Mouse (Mus musculus): ENCODE data around the gene Myb. TPM values are rescaled to one million over a fixed set of nuclear protein-coding genes. Genes with fewer than 3 reads are reported as not detected.

Myb gene
- polyA plus RNA-seq, 1 experiment: 10.4 TPM

DNA sequence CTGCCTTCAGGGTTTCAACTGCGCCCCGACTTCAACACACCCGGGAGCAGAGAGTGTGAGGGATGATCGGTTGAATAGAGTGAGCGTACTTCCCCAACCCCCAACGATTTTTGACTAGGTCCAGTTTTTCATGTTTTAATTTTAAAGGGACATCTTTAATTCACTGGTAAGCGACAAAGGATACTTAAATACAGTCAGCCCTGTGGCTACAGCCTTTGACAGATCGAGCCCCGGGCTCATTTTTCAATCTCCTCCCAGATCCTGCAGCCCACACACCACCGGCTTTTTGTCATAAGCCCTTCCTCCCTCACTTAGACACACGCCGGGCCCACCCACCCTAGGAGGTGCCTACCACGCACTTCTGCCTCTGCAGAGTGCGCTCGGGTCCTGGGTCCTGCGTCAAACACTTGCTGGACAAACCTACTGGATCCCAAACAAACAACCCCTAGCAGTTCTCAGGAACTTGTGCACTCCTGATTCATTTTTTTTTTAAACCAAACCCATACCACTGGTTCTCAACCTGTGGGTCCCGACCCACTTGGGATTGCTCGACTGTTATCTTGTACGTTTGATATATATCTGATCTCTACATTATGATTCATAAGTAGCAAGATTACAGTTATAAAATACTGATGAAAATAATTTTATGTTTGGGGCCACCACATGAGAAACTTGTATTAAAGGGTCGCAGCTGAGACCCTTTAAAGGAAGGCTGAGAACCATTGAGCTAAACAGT lies 743 bp upstream of the Myb start:
- Histone ChIP-seq H3K27ac (ENCODE audit: insufficient read depth, low read length) (0 out of 2 replicates have a peak overlapping the region, but pooled peaks have one; percentile 1), H3K4me1 (ENCODE audit: control insufficient read depth, insufficient read depth, insufficient read length) (no peaks in the 10 kb centered on the region), H3K36me3 (ENCODE audit: control insufficient read depth, insufficient read depth, low read length) (no peaks in the 10 kb centered on the region), H3K27me3 (ENCODE audit: control insufficient read depth, insufficient read depth, low read length) (no peaks in the 10 kb centered on the region; the same call in 1 of the 2 replicates), H3K4me3 (ENCODE audit: extremely low read depth, insufficient read depth, insufficient read length) (peak overlapping the region; percentile 69)
- DNase-seq (ENCODE audit: low read depth in 1 of 2, low spot score in 2 of 2): peak in 1 of 2 experiments; percentile 10
- TF ChIP-seq CTCF (IDR thresholded peaks at IDR 0.05; ENCODE audit: extremely low read depth, insufficient read depth, insufficient read length, insufficient replicate concordance): no peak
- no peak for TF ChIP-seq POLR2A (IDR thresholded peaks at IDR 0.05; ENCODE audit: low read depth, low read length)
- WGBS: 6% methylated on average over 20 of the region's 20 CpGs

DNA sequence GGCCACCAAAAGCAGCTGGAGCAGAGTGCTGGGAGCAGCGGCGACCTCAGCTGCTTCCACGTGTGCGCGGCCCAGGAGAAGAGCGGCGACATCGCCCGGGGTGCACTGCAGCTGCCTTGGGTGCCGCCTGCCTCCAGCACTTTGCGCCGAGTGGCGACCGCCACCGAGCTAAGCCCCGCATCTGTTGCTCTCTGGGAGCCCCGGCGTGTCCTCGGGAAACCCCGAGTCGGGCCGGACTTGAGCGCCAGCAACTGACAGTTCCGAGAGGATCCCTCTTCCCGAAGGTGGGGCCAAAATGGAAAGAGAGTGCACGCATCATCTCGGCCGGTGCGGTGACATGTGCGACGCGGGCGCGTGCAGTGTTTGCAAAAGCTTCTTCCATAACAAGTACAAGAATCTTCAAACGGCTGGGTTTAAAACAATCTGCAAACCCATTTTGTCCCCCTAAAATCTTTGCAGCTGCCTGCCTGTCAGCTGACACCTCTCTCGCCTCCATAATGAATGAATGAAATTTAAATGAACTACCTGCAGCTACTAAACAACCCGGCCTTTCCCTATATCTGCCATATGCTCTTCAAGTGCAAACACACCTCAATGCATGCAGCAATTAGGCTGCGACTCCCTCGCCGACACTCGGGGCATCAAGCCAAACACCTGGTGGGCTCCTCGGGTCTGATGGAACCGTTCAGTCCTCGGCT lies 938 bp downstream of the Myb start:
- H3K27me3 ChIP-seq (ENCODE audit: control insufficient read depth, insufficient read depth, low read length): no peaks in the 10 kb centered on the region; the same call in 1 of the 2 replicates
- peak overlapping the region; percentile 62; the same call in 1 of the 2 replicates for H3K27ac ChIP-seq (ENCODE audit: insufficient read depth, low read length)
- H3K4me1 ChIP-seq (ENCODE audit: control insufficient read depth, insufficient read depth, insufficient read length): peaks cover 2% of the 10 kb centered on the region; the same call in 1 of the 2 replicates
- peak in 1 of 2 experiments; percentile 40 for DNase-seq (ENCODE audit: low read depth in 1 of 2, low spot score in 2 of 2)
- under 1% methylated on average over 44 of the region's 44 CpGs for WGBS
- no peak for TF ChIP-seq CTCF (IDR thresholded peaks at IDR 0.05; ENCODE audit: extremely low read depth, insufficient read depth, insufficient read length, insufficient replicate concordance)
- no peak for TF ChIP-seq POLR2A (IDR thresholded peaks at IDR 0.05; ENCODE audit: low read depth, low read length)
- no peaks in the 10 kb centered on the region for H3K36me3 ChIP-seq (ENCODE audit: control insufficient read depth, insufficient read depth, low read length)
- peak overlapping the region; percentile 69 for H3K4me3 ChIP-seq (ENCODE audit: extremely low read depth, insufficient read depth, insufficient read length)

DNA sequence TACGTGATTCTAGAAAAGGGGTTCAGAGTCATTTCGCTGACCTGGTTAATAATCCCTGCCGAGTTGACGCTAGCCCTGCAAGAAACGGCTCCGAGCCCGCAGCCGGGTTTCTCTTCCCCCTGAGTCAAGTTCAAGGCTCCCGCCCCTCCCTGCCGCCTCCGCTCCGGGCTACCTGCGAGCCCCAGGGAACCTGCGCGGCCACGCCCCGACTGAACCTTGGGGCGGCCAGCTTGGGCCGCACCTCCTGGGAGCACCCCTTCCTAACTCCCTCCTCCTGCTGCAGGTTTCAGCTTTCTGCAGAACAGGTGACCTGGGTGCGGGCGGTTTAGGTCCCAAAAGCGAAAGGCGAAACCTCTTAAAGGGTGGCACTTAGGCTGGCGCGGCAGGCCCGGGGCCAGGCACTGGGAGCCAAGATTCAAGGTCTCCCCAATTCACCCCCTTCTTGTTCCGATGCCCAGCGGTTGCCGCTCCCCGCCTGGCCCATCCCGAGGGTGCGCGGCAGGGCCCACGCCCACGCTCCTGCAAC lies 1.8 kb downstream of the Myb start:
- Histone ChIP-seq H3K4me3 (ENCODE audit: extremely low read depth, insufficient read depth, insufficient read length) (peak overlapping the region; percentile 69), H3K27ac (ENCODE audit: insufficient read depth, low read length) (peak overlapping the region; percentile 62), H3K36me3 (ENCODE audit: control insufficient read depth, insufficient read depth, low read length) (no peaks in the 10 kb centered on the region), H3K27me3 (ENCODE audit: control insufficient read depth, insufficient read depth, low read length) (no peaks in the 10 kb centered on the region; the same call in 1 of the 2 replicates), H3K4me1 (ENCODE audit: control insufficient read depth, insufficient read depth, insufficient read length) (peaks cover 2% of the 10 kb centered on the region; the same call in 1 of the 2 replicates)
- TF ChIP-seq CTCF (IDR thresholded peaks at IDR 0.05; ENCODE audit: extremely low read depth, insufficient read depth, insufficient read length, insufficient replicate concordance) (no peak), POLR2A (IDR thresholded peaks at IDR 0.05; ENCODE audit: low read depth, low read length) (no peak)
- peak in 1 of 2 experiments; percentile 72 for DNase-seq (ENCODE audit: low read depth in 1 of 2, low spot score in 2 of 2)
- WGBS: under 1% methylated on average over 35 of the region's 35 CpGs

DNA sequence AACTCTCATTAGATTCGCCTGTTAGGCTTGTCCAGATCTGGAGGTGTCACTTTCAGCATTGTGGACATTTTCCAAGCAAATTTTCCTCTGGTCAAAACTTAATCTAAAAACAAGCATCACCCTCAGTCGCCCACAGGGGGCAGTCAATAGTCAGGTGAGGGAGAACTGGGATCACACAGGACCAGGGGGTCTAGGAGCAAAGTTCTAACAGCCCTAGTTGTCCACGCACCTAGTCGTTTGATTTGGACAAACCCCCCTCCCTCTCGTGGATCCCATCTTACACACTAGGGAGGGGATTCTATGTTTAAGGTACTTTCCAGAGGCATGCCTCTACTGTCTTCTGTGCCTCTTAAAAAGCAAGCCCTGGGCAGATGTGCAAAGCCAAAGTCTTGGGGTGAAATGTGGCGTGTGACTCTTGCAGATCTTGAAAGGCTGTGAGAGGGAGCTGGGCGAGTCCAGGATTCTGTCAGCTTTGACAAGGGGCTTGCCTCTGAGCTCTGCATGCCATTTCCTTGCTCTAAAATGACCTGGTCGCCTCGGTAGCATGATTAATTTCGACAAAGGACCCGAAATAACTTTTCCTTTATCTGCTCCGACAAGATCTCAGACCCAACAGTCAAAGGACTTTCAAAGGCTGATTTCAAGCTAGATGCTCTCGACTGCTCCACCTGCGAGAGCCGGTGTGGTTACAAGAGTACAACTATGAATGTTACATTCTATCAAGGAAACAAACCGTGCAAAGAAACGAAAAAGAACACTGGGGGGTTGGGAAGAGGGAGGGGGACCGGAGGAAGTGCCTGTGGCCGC lies 2.5 kb downstream of the Myb start:
- Histone ChIP-seq H3K27me3 (ENCODE audit: control insufficient read depth, insufficient read depth, low read length) (no peaks in the 10 kb centered on the region; the same call in 1 of the 2 replicates), H3K27ac (ENCODE audit: insufficient read depth, low read length) (peak overlapping the region; percentile 62), H3K4me1 (ENCODE audit: control insufficient read depth, insufficient read depth, insufficient read length) (peaks cover 7% of the 10 kb centered on the region; the same call in 1 of the 2 replicates), H3K36me3 (ENCODE audit: control insufficient read depth, insufficient read depth, low read length) (no peaks in the 10 kb centered on the region), H3K4me3 (ENCODE audit: extremely low read depth, insufficient read depth, insufficient read length) (peak overlapping the region; percentile 69)
- 1% methylated on average over 19 of the region's 19 CpGs for WGBS
- TF ChIP-seq CTCF (IDR thresholded peaks at IDR 0.05; ENCODE audit: extremely low read depth, insufficient read depth, insufficient read length, insufficient replicate concordance): peak; percentile 54; the same call in 1 of the 2 replicates
- TF ChIP-seq POLR2A (IDR thresholded peaks at IDR 0.05; ENCODE audit: low read depth, low read length): no peak
- DNase-seq (ENCODE audit: low read depth in 1 of 2, low spot score in 2 of 2): peak in 1 of 2 experiments; percentile 58

DNA sequence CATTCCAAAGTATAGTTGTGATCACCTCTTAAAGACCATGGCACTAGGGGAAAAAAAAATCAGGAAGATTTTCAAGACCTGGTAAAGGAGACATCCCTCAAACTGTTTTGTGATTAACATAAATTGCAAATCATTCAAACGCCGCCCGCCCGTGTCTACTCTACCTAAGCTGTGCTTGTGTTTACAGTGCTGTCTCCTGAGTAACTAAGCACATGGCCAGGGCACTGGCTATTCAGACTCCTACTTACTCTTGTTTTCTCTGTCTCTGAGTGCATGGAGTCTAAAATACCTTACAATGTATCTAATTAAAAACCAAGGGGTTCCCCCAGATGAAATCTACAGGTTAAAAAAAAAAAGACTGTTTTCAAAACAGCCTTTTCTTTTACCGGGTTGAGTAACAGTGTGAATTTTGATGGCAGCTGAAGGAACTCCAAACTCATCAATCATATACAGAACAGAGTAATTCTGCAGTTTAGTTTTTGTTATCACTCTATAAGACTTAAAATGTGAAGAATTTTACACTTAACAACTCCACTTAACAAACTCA lies 3.8 kb downstream of the Myb start:
- TF ChIP-seq POLR2A (IDR thresholded peaks at IDR 0.05; ENCODE audit: low read depth, low read length) (no peak), CTCF (IDR thresholded peaks at IDR 0.05; ENCODE audit: extremely low read depth, insufficient read depth, insufficient read length, insufficient replicate concordance) (no peak)

DNA sequence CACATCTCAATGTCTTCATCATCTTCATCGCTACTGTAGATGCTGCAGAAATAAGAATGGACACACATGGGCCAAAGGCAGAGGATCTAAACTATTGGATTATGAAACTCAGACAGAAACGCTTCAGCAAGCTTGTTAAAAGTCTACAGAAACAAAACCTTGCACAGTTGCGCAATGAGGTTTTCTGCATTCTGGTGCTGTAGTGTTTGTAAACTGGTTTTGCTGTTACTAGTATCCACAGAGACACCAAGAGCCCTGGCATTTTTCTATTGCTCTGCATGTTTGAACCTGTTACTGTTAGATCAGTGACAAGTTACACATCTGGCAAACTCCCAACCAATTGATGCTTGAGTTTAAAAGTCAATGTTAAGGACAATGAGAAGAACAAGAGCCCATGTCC lies 4.4 kb downstream of the Myb start:
- H3K4me3 ChIP-seq (ENCODE audit: extremely low read depth, insufficient read depth, insufficient read length): no peak overlapping the region
- TF ChIP-seq CTCF (IDR thresholded peaks at IDR 0.05; ENCODE audit: extremely low read depth, insufficient read depth, insufficient read length, insufficient replicate concordance) (no peak), POLR2A (IDR thresholded peaks at IDR 0.05; ENCODE audit: low read depth, low read length) (no peak)
- DNase-seq (ENCODE audit: low read depth in 1 of 2, low spot score in 2 of 2): no peak
- H3K4me1 ChIP-seq (ENCODE audit: control insufficient read depth, insufficient read depth, insufficient read length): peaks cover 11% of the 10 kb centered on the region
- 67% methylated on average over 3 of the region's 3 CpGs for WGBS
- 0 out of 2 replicates have a peak, but pooled peaks cover 1% of the 10 kb centered on the region for H3K36me3 ChIP-seq (ENCODE audit: control insufficient read depth, insufficient read depth, low read length)
- H3K27ac ChIP-seq (ENCODE audit: insufficient read depth, low read length): no peak overlapping the region
- no peaks in the 10 kb centered on the region; the same call in 1 of the 2 replicates for H3K27me3 ChIP-seq (ENCODE audit: control insufficient read depth, insufficient read depth, low read length)

More for the DNA sequence above, 3.8 kb downstream of the Myb start:
- H3K36me3 ChIP-seq (ENCODE audit: control insufficient read depth, insufficient read depth, low read length): 0 out of 2 replicates have a peak, but pooled peaks cover 1% of the 10 kb centered on the region
- 24% methylated on average over 5 of the region's 5 CpGs for WGBS
- peaks cover 10% of the 10 kb centered on the region for H3K4me1 ChIP-seq (ENCODE audit: control insufficient read depth, insufficient read depth, insufficient read length)
- H3K27ac ChIP-seq (ENCODE audit: insufficient read depth, low read length): no peak overlapping the region
- DNase-seq (ENCODE audit: low read depth in 1 of 2, low spot score in 2 of 2): no peak
- no peaks in the 10 kb centered on the region; the same call in 1 of the 2 replicates for H3K27me3 ChIP-seq (ENCODE audit: control insufficient read depth, insufficient read depth, low read length)
- no peak overlapping the region for H3K4me3 ChIP-seq (ENCODE audit: extremely low read depth, insufficient read depth, insufficient read length)
